Mouse (Mus musculus): ENCODE results near the gene Nme9.
A peak's percentile ranks its signal among the peaks of the same experiment; 100 is the strongest.

Nme9 gene

DNA sequence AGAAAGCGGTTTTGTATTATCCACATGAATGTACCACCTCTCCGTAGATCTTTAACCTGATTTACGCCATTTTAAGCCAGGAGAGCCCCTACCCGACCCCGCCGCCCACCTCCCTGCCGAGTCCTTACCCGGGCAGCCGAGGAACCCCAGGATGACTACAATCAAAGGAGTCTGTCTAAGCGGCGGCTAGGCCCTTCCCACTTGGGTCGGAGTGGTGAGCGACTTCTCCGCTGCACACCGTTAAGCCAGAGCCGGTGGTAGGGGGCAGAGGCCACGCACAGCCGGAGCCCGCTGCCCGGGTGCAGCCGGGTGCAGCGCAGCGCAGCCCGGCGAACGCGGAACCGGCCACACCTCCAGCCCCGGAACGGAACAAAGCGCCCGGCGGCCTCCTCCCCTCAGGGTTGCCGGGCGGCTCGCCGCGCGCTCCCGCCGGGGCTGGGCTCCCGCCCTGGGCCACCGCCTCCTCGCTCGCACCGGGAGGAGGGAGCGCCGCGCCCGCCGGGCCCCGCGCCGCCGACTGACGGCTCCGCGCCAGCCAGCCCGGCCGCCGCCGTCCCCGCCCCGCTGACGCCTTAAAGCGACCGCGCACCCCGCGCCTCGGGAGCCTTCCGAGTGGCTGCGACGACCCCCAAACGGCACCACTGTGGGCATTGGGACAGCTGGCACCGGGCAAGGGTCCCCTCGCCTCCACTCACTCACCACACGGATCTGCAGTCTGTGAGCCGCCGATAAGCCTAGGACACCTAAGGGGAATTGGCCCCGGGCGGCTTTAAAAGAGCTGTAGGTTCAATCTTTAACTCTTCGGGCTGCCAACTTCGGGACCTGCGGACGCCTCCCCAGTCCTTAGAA lies 14.9 kb upstream of the Nme9 start:
- DNase-seq (ENCODE audit: low read depth, low spot score), result peak; percentile 22

DNA sequence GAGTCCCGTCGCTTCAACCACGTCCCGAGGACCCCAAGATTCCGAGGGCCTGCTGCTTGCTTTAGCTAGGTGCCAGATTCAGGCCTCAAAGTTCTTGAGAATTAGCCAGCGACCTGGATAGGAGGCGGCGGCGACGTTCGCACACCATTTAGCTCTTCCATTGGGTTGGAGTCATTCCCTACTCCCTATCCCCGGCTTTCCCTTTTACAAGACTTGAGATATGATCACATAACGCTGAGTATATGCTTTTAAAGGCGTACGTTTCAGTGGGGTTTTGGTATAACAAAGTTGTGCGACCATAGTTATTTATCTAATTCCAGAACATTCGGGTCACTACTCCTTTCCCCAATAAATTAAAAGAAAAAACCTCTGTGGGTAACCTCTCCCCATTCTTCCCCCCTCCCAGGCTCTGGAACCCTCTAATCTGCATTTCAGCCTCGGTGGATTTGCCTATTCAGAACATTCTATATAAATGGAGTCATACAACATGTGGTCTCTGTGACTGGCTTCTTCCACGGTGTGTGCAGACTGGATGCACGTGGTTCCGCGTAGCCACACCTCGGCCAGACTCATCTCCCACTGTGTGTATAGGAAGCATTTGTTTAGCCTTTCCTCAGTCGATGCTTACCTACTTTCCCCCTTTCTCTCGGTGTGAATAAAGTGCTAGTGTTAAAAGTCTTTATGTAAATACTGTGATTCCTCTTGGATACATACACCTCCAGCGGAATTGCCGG lies 14.1 kb upstream of the Nme9 start, which contains the start of gene Mras:
TSS of gene Mras (minus strand) at position 351 of the 734 bp plus-strand sequence.
- no peak for DNase-seq (ENCODE audit: low read depth, low spot score)

DNA sequence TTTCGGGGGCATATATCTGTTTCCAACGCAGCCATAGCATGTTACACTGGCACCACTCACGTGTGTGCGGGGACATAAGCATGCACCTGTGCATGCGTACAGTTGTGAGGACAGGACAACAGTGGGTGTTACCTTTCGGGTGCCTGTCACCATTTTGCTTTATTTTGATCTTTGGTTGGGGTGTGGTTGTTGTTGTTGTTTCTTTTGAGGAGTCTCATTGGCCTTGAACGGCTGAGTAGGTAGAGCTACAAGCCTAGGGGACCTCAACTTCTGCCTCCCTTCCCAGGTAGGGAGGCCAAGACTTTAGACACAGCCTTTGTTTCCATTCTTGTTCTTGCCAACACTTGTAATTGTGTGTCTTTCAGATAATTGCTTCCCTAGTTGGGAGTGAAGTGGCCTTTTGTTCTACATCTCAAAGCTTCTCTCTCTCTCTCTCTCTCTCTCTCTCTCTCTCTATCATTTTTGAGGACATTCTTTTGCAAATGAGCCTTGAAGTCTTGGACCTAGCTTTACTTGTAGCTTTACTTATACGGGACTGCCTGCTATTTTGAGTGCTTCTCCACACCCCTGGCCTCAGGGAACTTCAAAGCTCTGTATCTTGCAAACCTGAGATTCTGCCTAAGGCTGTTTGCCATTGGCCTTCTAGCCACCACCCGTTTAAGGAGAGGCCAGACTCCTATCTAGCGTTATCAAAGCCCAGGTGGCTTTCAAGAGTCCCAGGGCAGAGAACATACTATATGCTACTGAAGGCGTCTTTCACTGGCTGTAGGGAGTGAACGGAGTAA lies 13.3 kb upstream of the Nme9 start:
- DNase-seq (ENCODE audit: low read depth, low spot score), result no peak

DNA sequence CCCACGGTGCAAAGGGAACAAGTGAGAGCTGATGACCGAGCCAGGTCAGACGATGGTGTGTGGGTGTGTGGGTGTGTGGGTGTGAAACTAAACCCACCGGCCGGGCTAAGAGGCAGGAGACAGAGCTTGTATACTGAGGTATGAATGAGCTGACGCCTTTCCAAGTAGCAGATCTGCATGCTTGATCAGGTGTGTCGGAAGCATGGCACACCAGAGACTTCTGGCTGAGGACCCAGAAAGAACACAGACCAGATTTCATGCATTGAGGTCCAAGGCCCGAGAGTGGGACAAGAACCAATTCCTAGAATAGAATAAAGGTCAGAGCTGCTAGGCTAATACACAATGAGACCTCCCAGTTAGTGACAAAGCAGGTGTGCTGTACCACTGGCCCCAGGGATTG lies 12.2 kb upstream of the Nme9 start:
- DNase-seq (ENCODE audit: low read depth, low spot score), result no peak

DNA sequence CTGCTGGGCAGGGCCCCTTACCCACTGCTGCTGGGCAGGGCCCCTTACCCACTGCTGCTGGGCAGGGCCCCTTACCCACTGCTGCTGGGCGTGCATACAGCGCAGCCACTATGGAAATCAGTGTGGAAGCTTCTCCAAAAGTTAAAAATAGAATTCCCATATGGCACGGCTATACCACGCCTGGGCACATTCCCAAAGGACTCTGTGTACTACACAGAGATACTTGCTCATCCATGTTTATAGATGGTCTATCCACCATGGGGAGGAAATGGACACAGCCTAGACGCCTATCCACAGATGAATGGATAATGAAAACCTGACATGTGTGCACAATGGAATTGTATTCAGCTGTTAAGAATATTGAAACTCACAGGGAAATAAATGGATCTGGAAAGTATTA lies 10.3 kb upstream of the Nme9 start:
- DNase-seq (ENCODE audit: low read depth, low spot score), result no peak

DNA sequence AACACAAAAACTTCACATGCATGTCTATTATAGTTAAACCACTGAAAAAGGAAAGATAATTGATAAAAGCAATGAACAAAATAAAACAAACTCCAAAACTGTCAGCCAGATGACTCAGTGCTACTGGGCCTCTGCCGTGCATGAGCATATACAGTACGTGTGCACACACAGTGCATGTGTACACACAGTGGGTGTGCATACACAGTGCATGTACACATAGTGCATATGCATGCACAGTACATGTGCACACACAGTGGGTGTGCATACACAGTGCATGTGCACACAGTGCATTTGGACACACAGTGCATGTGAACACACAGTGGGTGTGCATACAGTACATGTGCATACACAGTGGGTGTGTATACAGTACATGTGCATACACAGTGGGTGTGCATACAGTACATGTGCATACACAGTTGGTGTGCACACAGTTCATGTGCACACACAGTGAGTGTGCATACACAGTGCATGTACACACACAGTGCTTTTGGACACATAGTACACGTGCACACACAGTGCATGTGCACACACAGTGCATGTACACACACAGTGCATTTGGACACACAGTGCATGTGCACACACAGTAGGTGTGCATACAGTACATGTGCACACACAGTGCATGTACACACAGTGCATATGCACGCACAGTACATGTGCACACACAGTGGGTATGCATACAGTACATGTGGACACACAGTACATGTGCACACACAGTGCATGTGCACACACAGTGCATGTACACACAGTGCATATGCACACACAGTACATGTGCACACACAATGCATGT lies 9.4 kb upstream of the Nme9 start:
- DNase-seq (ENCODE audit: low read depth, low spot score), result no peak

- DNase-seq (ENCODE audit: low read depth, low spot score), result peak; percentile 7
Observed at GRCm38 (mm10) chr9:99444590-99445178, 6.6 kb upstream of the Nme9 start.

- DNase-seq (ENCODE audit: low read depth, low spot score), result no peak
Observed at GRCm38 (mm10) chr9:99446259-99446658, 5.0 kb upstream of the Nme9 start.

- DNase-seq (ENCODE audit: low read depth, low spot score), result no peak
Observed at GRCm38 (mm10) chr9:99447323-99447722, 4.0 kb upstream of the Nme9 start.

GRCm38 (mm10) chr9:99449886-99450647 lies 1.2 kb upstream of the Nme9 start:
- DNase-seq (ENCODE audit: low read depth, low spot score), result peak; percentile 11

- no peak for DNase-seq (ENCODE audit: low read depth, low spot score)
Observed at GRCm38 (mm10) chr9:99454211-99454610, 2.9 kb downstream of the Nme9 start.

- DNase-seq (ENCODE audit: low read depth, low spot score), result peak; percentile 50
Observed at GRCm38 (mm10) chr9:99458529-99459208, 7.4 kb downstream of the Nme9 start.

GRCm38 (mm10) chr9:99459730-99460129 lies 8.5 kb downstream of the Nme9 start:
- DNase-seq (ENCODE audit: low read depth, low spot score), result no peak

GRCm38 (mm10) chr9:99464876-99465275 lies 13.6 kb downstream of the Nme9 start:
- DNase-seq (ENCODE audit: low read depth, low spot score), result no peak

DNA sequence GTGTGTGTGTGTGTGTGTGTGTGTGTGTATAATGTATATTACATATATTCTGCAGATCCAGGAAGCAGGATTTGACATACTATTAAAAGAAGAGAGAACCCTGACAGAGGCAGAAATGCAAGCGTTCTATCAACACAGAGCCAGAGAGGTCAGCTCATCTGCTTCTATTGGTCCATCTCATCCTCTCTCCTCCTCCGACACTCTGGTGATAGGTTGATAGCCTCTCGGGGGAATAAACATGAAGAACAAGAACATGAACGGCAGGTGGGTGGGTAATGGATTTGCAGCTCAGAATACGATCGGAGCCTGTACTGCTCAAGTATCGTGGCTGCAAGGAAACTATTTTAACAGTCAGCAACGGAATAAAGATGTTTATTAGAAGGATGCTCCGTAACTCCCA lies 17.3 kb downstream of the Nme9 start:
- no peak for DNase-seq (ENCODE audit: low read depth, low spot score)

- DNase-seq (ENCODE audit: low read depth, low spot score), result peak; percentile 28
Observed at GRCm38 (mm10) chr9:99469681-99470273, 18.5 kb downstream of the Nme9 start.

DNA sequence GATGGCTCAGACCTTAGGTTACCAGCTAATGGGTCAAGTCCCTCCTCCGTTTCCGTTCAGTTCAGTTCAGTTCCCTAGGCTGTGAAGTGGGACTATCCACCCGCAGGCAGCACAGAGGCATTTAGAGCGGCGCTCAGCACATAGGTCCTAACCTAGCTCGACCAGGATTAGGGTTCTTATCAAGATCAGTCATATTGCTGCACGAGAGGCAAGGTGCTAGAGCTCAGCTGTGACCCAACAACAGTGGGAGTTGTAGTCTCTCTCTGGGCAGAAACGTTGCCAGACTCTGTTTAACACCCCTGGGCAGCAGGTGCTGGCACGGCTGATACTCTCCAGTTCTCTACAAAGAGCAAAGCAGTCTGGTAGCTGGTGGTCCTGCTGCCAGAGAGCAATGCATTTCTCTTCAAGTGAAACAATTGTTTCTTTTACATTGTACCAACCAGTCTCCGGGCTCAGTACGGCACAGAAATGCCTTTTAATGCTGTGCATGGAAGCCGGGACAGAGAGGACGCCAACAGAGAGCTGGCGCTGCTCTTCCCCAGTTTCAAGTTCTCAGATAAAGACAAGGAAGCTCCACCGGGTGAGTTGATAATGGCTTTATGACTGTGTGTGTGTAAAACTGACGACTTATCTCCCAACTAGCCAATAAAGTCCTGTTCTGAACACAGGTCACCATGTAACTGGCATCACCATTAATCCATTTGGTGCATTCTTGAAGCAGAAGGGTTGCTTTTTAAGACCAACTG lies 19.2 kb downstream of the Nme9 start:
- DNase-seq (ENCODE audit: low read depth, low spot score), result no peak

- no peak for DNase-seq (ENCODE audit: low read depth, low spot score)
Observed at GRCm38 (mm10) chr9:99471334-99471733, 20.1 kb downstream of the Nme9 start.
